Mouse (Mus musculus): ENCODE results near the gene Hrct1.

DNA sequence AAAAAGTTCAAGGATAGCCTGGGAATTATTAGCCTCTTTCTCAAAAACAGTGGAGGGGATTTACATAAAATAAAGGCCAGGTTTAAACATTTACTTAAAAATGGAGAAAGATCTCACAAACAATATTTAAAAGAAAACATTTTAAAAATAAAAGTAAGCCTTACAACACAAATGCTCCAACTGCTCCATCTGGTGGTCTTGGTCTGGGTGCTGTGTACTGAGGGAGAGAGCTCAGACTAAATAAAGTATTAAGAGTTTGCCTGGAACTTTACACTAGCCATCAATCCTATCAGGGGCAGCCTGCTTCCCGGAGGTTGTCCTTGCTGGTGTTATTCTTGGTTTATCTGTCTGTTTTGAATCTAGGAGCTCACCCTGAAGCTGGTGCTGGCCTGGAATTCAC is 16.1 kb downstream of the Hrct1 start:
- TF ChIP-seq CTCF (IDR thresholded peaks at IDR 0.05; ENCODE audit: low read depth, low read length) (no peak), GATA1 (IDR thresholded peaks at IDR 0.05; ENCODE audit: borderline replicate concordance, low read length) (no peak), TAL1 (conservative IDR thresholded peaks at IDR 0.05; ENCODE audit: low read depth, low read length) (no peak), POLR2AphosphoS5 (IDR thresholded peaks at IDR 0.05; ENCODE audit: insufficient replicate concordance, low read depth, low read length) (no peak)
